Mouse (Mus musculus): ENCODE measurements at regions not wholly inside any gene's neighbourhood (a gene's known extent, or its start where the extent isn't known, plus 50 kb on each side); places are given as distances from the start of the nearest gene placed in this dataset.

- TF ChIP-seq POLR2A (IDR thresholded peaks at IDR 0.05; ENCODE audit: low read depth, low read length) = no peak
- TF ChIP-seq USF1 (IDR thresholded peaks at IDR 0.05; ENCODE audit: low read depth, low read length) = no peak
- no peak for TF ChIP-seq TCF12 (IDR thresholded peaks at IDR 0.05; ENCODE audit: low read depth, low read length)
- no peak for TF ChIP-seq MXI1 (IDR thresholded peaks at IDR 0.05; ENCODE audit: low read depth, low read length)
- peak; percentile 63 for TF ChIP-seq EP300 (IDR thresholded peaks at IDR 0.05; ENCODE audit: low read length)
Measured at GRCm38 (mm10) chr1:26146437-26146836, 316.9 kb upstream of the Adgrb3 start.

Data from CH12.LX (cell line).